Mouse (Mus musculus) hindbrain, embryonic 13.5 days (tissue): ENCODE measurements at regions not wholly inside any gene's neighbourhood (a gene's known extent, or its start where the extent isn't known, plus 50 kb on each side); places are given as distances from the start of the nearest gene placed in this dataset.

Source experiments
- ATAC-seq: fragments of 200-750 bp; cut with Nextera tagmentation; 2 replicates; pipeline ENCODE4 v1.8.0; 2017; ENCODE audit warnings: moderate TSS enrichment; ENCODE audit not compliant: low FRiP score
- H3K27ac ChIP-seq: fragments of 300-500 bp; sonication (generic); 2 replicates; pipeline ENCODE4 v1.5.1; 2015; ENCODE audit warnings: inconsistent platforms, mild to moderate bottlenecking, moderate library complexity
- H3K27me3 ChIP-seq: fragments of 300-500 bp; sonication (generic); 2 replicates; pipeline ENCODE4 v1.6.1; 2015; ENCODE audit warnings: mild to moderate bottlenecking, inconsistent platforms
- H3K36me3 ChIP-seq: fragments of 300-500 bp; sonication (generic); 2 replicates; pipeline ENCODE4 v1.6.1; 2015; ENCODE audit warnings: mild to moderate bottlenecking, inconsistent platforms
- H3K4me1 ChIP-seq: fragments of 300-500 bp; sonication (generic); replicated peaks from 2 replicates; pipeline ENCODE4 v1.6.1; 2015; ENCODE audit warnings: inconsistent platforms
- H3K4me2 ChIP-seq: fragments of 300-500 bp; sonication (generic); 2 replicates; pipeline ENCODE4 v1.6.1; 2015; ENCODE audit warnings: inconsistent platforms, mild to moderate bottlenecking, moderate library complexity
- H3K4me3 ChIP-seq: fragments of 300-500 bp; sonication (generic); 2 replicates; pipeline ENCODE4 v1.5.1; 2015; ENCODE audit warnings: mild to moderate bottlenecking, inconsistent platforms
- H3K9ac ChIP-seq: fragments of 300-500 bp; sonication (generic); 2 replicates; pipeline ENCODE4 v1.6.1; 2015; ENCODE audit warnings: mild to moderate bottlenecking, inconsistent platforms
- H3K9me3 ChIP-seq: fragments of 300-500 bp; sonication (generic); 2 replicates; pipeline ENCODE4 v1.6.1; 2016; ENCODE audit warnings: inconsistent platforms
- WGBS: fragments of 180-500 bp; shearing (Covaris S2); methylation state at CpG from one replicate; pipeline ENCODE4 v1.1.7; 2015; 5-methylcytosine and 5-hydroxymethylcytosine counted together

DNA sequence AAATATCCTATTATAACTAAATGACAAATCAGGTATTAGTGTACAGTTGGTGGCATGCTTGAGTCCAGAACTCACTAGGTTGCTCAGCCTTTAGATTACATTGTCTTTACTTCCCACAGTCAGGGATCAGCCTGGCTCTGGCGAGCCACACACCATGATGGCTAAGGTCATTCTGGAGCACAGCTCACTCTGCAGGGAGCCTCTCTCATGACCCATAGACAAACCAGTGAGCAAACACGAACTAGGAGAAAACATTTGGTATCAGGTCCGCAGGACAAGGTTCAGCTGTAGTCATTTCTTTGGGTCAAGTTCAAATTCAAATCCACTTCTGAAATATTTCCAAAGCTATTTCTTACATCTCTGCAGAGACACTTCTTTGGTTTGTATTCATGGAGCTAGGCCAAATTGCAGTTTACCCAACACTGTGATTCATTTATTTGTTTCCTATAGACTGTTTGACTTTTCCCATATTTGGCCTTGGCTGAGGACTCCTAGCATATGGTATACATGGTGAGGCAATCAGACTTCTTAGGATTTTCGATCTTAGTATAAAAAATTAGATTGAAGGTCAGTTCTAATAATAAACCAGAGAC is 64.5 kb upstream of the Eed start:
- 80% methylated on average over 4 of the region's 4 CpGs for WGBS
- ATAC-seq: no peak

DNA sequence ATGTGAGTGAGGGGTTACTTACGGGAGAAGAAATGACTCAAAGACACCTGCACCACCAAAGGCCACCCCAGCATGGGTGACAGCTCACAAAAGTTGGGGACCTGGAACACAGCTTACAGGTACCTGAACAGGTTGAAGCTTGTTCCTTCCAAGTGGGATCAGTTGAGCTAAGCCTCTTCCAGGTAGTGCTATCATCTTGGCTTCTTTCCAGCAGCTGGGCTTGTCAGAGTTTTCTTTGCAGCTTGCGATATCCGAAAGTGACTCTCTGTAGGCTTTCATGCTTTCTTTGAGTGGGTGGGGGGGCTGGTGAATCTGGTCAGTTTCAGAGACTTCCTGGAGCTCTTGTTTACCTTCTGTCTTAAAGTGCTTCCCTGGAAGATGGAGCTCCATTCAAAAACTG is 65.4 kb upstream of the Eed start:
- Histone ChIP-seq H3K9ac (no peak overlapping the region), H3K9me3 (no peaks in the 10 kb centered on the region), H3K4me3 (no peak overlapping the region), H3K27ac (no peak overlapping the region), H3K27me3 (no peaks in the 10 kb centered on the region), H3K4me1 (peaks cover 16% of the 10 kb centered on the region), H3K4me2 (no peak overlapping the region), H3K36me3 (no peaks in the 10 kb centered on the region)
- ATAC-seq: no peak
- 91% methylated on average over 3 of the region's 3 CpGs for WGBS

More for the DNA sequence above, 64.5 kb upstream of the Eed start:
- Histone ChIP-seq H3K9ac (no peak overlapping the region), H3K9me3 (no peaks in the 10 kb centered on the region), H3K27me3 (no peaks in the 10 kb centered on the region), H3K36me3 (no peaks in the 10 kb centered on the region), H3K27ac (no peak overlapping the region), H3K4me1 (peaks cover 16% of the 10 kb centered on the region), H3K4me2 (no peak overlapping the region), H3K4me3 (no peak overlapping the region)

DNA sequence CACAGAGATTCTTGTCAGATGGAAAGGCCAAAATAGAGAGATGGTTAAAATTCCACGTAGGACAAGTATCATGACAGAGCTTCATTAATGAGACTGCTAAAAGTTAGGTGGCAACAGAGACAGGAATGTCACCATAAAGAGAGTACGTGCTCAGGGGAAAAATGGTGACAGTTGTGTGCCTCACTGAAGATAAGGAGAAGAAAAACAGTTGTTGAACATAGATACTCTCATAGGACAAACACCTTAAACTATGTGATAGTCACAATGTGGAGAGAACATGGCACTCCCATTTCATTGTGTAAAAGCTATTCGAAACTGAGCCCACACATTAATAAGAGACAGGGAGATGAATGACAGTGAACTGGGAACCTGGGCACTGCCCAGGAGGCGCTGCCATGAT is 66.1 kb upstream of the Eed start:
- 92% methylated on average over 4 of the region's 4 CpGs for WGBS
- H3K4me1 ChIP-seq: peaks cover 11% of the 10 kb centered on the region
- no peak overlapping the region for H3K9ac ChIP-seq
- H3K9me3 ChIP-seq: no peaks in the 10 kb centered on the region
- no peak overlapping the region for H3K4me2 ChIP-seq
- no peak for ATAC-seq
- H3K27ac ChIP-seq: no peak overlapping the region
- no peak overlapping the region for H3K4me3 ChIP-seq
- no peaks in the 10 kb centered on the region for H3K27me3 ChIP-seq
- no peaks in the 10 kb centered on the region for H3K36me3 ChIP-seq

DNA sequence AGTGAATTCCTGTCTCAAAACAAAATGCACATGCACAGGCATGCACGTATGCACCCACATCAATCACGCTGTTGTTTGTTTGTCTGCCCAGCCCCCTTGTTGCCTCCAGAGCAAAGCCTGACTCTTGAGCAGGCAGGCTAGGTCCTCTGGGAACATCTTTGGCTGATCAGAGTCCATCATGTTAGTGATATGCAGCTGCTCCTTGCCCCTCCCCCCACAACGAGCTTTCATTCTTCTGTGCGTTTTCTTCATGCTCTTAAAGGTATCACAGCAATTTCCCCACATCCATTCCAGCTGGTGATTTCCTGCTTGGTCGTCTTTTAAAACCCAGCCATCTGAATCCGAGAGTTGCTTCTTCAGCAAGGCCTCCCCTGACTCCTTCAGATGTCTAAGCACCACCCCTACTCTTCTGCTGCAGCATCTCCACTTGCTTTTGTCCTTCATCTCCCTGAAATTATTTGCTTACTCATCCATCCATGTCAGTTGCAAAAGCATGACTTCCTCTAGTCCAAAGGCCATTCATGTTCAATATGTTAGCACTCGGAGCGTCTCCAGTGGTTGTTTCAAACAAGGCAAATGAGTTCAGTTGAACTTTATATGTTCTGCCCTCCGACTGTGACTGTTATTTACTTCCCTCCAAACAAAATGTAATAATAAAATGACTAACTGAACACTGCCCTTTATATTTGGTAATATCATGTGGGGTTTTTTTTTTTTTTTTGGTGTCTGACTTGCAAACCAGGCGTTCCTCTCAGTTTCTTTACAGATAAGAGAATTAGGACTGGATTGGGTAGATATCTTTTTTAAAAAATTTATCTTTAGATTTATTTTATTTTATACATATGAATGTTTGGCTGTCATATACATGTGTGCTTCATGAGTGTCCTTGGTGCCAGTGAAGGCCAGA is 67.9 kb upstream of the Eed start:
- Histone ChIP-seq H3K9me3 (no peaks in the 10 kb centered on the region), H3K9ac (no peak overlapping the region), H3K4me2 (no peak overlapping the region), H3K27me3 (no peaks in the 10 kb centered on the region), H3K4me1 (peaks cover 7% of the 10 kb centered on the region), H3K36me3 (no peaks in the 10 kb centered on the region), H3K4me3 (no peak overlapping the region), H3K27ac (no peak overlapping the region)
- WGBS: 56% methylated on average over 10 of the region's 10 CpGs
- peak; percentile 66; the same call in 1 of the 2 replicates for ATAC-seq

GRCm38 (mm10) chr7:90049831-90050237 is 69.1 kb upstream of the Eed start:
- Histone ChIP-seq H3K36me3 (no peaks in the 10 kb centered on the region), H3K4me2 (no peak overlapping the region), H3K4me1 (peaks cover 10% of the 10 kb centered on the region), H3K27ac (no peak overlapping the region), H3K9me3 (no peaks in the 10 kb centered on the region), H3K4me3 (no peak overlapping the region), H3K9ac (no peak overlapping the region), H3K27me3 (no peaks in the 10 kb centered on the region)
- 79% methylated on average over 8 of the region's 8 CpGs for WGBS
- no peak for ATAC-seq

GRCm38 (mm10) chr7:90054795-90055511 is 74.2 kb upstream of the Eed start:
- Histone ChIP-seq H3K27me3 (no peaks in the 10 kb centered on the region), H3K9me3 (no peaks in the 10 kb centered on the region), H3K27ac (no peak overlapping the region), H3K36me3 (no peaks in the 10 kb centered on the region), H3K9ac (no peak overlapping the region), H3K4me3 (no peak overlapping the region), H3K4me1 (peaks cover 8% of the 10 kb centered on the region), H3K4me2 (no peak overlapping the region)
- no peak for ATAC-seq
- WGBS: 59% methylated on average over 7 of the region's 7 CpGs

GRCm38 (mm10) chr7:90057947-90058346 is 72.1 kb upstream of the Picalm start:
- Histone ChIP-seq H3K4me1 (peaks cover 11% of the 10 kb centered on the region), H3K9ac (no peak overlapping the region), H3K4me2 (no peak overlapping the region), H3K27me3 (no peaks in the 10 kb centered on the region), H3K36me3 (no peaks in the 10 kb centered on the region), H3K27ac (no peak overlapping the region), H3K9me3 (no peaks in the 10 kb centered on the region), H3K4me3 (no peak overlapping the region)
- 81% methylated on average over 1 of the region's 1 CpGs for WGBS
- ATAC-seq: no peak

DNA sequence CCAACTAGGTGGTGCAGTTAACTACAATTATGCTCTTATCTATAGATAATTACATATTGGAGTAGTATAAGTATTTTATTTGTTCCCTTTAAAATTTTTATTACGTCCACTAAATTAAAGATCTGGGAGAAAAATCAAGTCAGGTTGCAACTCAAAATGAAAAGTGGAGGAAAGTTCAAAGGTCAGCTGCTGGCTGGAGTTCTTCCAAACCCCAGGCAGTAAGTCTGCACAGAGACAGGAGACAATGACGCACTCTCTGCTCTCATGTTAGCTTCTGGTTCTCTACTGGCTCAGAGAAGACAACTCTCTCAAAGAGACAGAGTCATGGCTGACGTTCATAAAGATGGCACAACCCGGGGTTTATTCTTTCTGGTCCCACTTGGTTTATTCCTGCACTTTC is 71.4 kb upstream of the Picalm start:
- Histone ChIP-seq H3K4me3 (no peak overlapping the region), H3K4me2 (no peak overlapping the region), H3K27ac (no peak overlapping the region), H3K9ac (no peak overlapping the region), H3K4me1 (peaks cover 11% of the 10 kb centered on the region), H3K27me3 (no peaks in the 10 kb centered on the region), H3K9me3 (no peaks in the 10 kb centered on the region), H3K36me3 (no peaks in the 10 kb centered on the region)
- WGBS: 85% methylated on average over 4 of the region's 4 CpGs
- no peak for ATAC-seq

DNA sequence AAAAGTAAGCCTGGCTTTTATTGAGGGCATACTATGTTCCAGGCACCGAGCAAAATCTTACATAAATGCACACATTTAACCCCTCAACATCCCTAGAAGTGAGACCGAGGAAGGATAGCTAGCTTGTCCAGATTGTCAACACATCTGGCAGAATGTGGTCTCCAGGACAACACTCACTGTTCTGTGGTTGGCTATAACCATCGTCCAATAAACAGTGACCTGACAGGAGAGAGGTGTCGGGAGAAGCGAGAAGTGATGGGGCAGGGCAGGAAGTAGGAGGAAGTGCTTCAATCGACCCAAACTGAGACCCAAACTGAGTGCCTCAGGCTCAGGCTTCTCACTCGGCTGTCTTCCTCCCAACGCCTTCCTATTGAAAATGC is 70.8 kb upstream of the Picalm start:
- Histone ChIP-seq H3K4me3 (no peak overlapping the region), H3K36me3 (no peaks in the 10 kb centered on the region), H3K27me3 (no peaks in the 10 kb centered on the region), H3K4me2 (no peak overlapping the region), H3K4me1 (peaks cover 11% of the 10 kb centered on the region), H3K27ac (no peak overlapping the region), H3K9ac (no peak overlapping the region), H3K9me3 (no peaks in the 10 kb centered on the region)
- WGBS: 68% methylated on average over 8 of the region's 8 CpGs
- no peak for ATAC-seq

DNA sequence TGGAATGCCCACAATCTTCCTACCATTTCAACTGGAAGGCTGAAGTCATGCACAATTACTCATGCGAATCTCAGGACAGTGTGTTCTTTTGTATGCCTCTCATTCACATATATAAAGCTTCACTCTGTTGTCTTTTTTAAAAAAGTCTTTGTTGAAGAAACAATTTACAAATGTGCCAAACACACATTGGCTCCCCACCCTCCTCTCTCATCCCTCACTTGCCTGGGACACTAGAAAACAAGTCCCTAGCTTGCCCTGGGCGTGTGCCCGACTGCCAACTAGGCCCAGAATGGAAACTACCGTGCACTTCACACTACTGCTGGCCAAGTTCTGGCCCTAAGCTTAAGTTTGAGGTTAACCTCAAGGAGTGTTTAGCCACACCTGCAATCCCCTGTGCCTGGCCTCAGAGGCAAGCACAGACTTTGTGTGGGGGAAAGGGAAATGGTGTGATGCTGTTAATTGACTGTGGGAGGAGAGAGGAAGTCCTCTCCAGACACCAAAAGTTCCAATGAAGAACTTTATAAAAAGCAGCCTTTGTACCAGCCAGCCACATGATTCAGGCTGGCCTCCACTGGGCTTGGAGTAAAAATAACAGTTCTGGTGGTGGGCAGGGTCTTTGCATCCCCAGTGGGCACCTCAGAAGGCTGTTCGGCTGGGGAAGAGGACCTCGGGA is 70.2 kb upstream of the Picalm start:
- Histone ChIP-seq H3K36me3 (no peaks in the 10 kb centered on the region), H3K9ac (no peak overlapping the region), H3K27ac (no peak overlapping the region), H3K9me3 (no peaks in the 10 kb centered on the region), H3K27me3 (no peaks in the 10 kb centered on the region), H3K4me1 (peaks cover 10% of the 10 kb centered on the region), H3K4me2 (no peak overlapping the region), H3K4me3 (no peak overlapping the region)
- ATAC-seq: no peak
- 71% methylated on average over 6 of the region's 6 CpGs for WGBS

- 88% methylated on average over 16 of the region's 16 CpGs for WGBS
- H3K27ac ChIP-seq: no peak overlapping the region
These were observed 69.5 kb upstream of the Picalm start for GRCm38 (mm10) chr7:90060343-90061175.

More at GRCm38 (mm10) chr7:90060343-90061175, 69.5 kb upstream of the Picalm start:
- Histone ChIP-seq H3K4me3 (no peak overlapping the region), H3K27me3 (no peaks in the 10 kb centered on the region), H3K9me3 (no peaks in the 10 kb centered on the region), H3K9ac (no peak overlapping the region), H3K36me3 (no peaks in the 10 kb centered on the region), H3K4me1 (peaks cover 6% of the 10 kb centered on the region), H3K4me2 (no peak overlapping the region)
- ATAC-seq: no peak
